Mouse (Mus musculus) ES-E14 (cell line): ENCODE data around the gene Dclre1b.

Experiments used
- CHD2 ChIP-seq: IDR thresholded peaks from 2 replicates; pipeline ENCODE4 v1.6.1; 2014; ENCODE audit warnings: mild to moderate bottlenecking, low read depth, low read length, inconsistent platforms
- HCFC1 ChIP-seq: IDR thresholded peaks from 2 replicates; pipeline ENCODE4 v1.6.1; 2012; ENCODE audit warnings: low read length, inconsistent platforms, borderline replicate concordance; ENCODE audit not compliant: insufficient read depth
- ZC3H11A ChIP-seq: IDR thresholded peaks from 2 replicates; pipeline ENCODE4 v1.6.1; 2012; ENCODE audit warnings: low read depth, mild to moderate bottlenecking, inconsistent platforms, low read length, borderline replicate concordance
- ZNF384 ChIP-seq: IDR thresholded peaks from 2 replicates; pipeline ENCODE4 v1.6.1; 2012; ENCODE audit warnings: low read depth, low read length, inconsistent platforms

DNA sequence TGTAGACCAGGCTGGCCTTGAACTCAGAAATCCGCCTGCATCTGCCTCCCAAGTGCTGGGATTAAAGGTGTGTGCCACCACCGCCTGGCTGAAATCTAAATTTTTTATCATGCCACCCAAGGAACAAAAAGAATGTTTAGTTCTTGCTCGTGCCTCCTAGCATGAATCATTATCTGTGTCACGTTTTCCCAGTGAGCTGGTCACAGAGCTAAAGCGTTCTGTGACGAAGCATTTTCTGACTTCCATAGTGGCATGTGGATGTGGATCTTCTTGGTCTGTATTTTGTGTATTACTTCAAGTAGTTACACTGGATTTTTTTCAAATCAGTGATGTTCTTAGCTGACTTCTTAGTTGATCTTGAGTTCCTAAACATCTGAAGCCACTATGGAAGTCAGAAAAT lies 1.7 kb upstream of the Dclre1b start:
- no peak for TF ChIP-seq ZNF384
- TF ChIP-seq ZC3H11A, result no peak
- no peak for TF ChIP-seq CHD2
- TF ChIP-seq HCFC1, result no peak
